9 mouse cellular contexts compared by ENCODE assay signal in genomic region chr2:58711935-58712334, GRCm38 (mm10).
A peak's percentile ranks its signal among the peaks of the same experiment; 100 is the strongest.
DNase-seq lines count a peak whose midpoint lies in the region; ATAC-seq and TF ChIP-seq lines count a peak whose summit lies in the region.
"Had no signal": no experiment of that assay in that cellular context is flagged by ENCODE, and none has a peak within 500 bp of the region (broad histone marks: within the 10 kb centered on the region; RNA-seq: fewer than 3 reads in every experiment).

No protein-coding gene starts in this region.

- peak; percentile 74 to 76 for DNase-seq in cerebellum, postnatal 14 days
- DNase-seq in cerebellum, adult 8-10 months: no peak
- peak; percentile 51 for DNase-seq in 3T3-L1 (ENCODE audit: low read depth, low spot score)
- peak; percentile 75 for DNase-seq in gastrocnemius, adult 2 months
- DNase-seq in liver, embryonic 14.5 days (ENCODE audit: low read depth in 3 of 3, low spot score in 3 of 3): peak; percentile 18 to 24 (median 20)
- peak; percentile 21 for DNase-seq in right cerebral cortex, postnatal 4 days
- DNase-seq in thymus, postnatal 4 days: no peak

- no peak overlapping the region for H3K4me2 ChIP-seq in intestine, embryonic 16.5 days (ENCODE audit: low read depth, low read length)
- no peak overlapping the region for H3K4me2 ChIP-seq in liver, embryonic 14.5 days (ENCODE audit: low read depth)

- intact Hi-C loops in gastrocnemius, adult 2 months (cut with DNase I): no loop called here

- no peak overlapping the region for H3K9ac ChIP-seq in intestine, embryonic 16.5 days (ENCODE audit: low read depth, low read length)
- no peak overlapping the region for H3K9ac ChIP-seq in liver, embryonic 14.5 days (replicated peaks)

- H3K9me3 ChIP-seq in intestine, embryonic 16.5 days (ENCODE audit: control insufficient read depth, low read length): no peaks in the 10 kb centered on the region
- no peaks in the 10 kb centered on the region for H3K9me3 ChIP-seq in liver, embryonic 14.5 days (ENCODE audit: control insufficient read depth, low read length)

- no peaks in the 10 kb centered on the region for H3K36me3 ChIP-seq in intestine, embryonic 16.5 days (ENCODE audit: control insufficient read depth, insufficient read depth, low read length)
- no peaks in the 10 kb centered on the region for H3K36me3 ChIP-seq in liver, embryonic 14.5 days (replicated peaks; ENCODE audit: control insufficient read depth, insufficient read depth, low read depth)

- WGBS in intestine, embryonic 16.5 days: 47% methylated on average over 5 of the region's 5 CpGs
- WGBS in liver, embryonic 14.5 days (ENCODE audit: insufficient replicate concordance): 42% methylated on average over 5 of the region's 5 CpGs

- TF ChIP-seq EP300 in liver, embryonic 14.5 days (IDR thresholded peaks at IDR 0.05; ENCODE audit: low read depth): no peak

- peak overlapping the region; percentile 79 for H3K27ac ChIP-seq in gastrocnemius, adult 2 months
- no peak overlapping the region for H3K27ac ChIP-seq in intestine, embryonic 16.5 days (ENCODE audit: low read length)
- H3K27ac ChIP-seq in liver, embryonic 14.5 days: no peak overlapping the region
- H3K27ac ChIP-seq: macrophage had no signal

- no peak for TF ChIP-seq CTCF in gastrocnemius, adult 2 months (IDR thresholded peaks at IDR 0.05)
- no peak for TF ChIP-seq CTCF in liver, embryonic 14.5 days (IDR thresholded peaks at IDR 0.05; ENCODE audit: low read depth)

- no peak overlapping the region for H3K4me3 ChIP-seq in gastrocnemius, adult 2 months
- no peak overlapping the region for H3K4me3 ChIP-seq in intestine, embryonic 16.5 days (ENCODE audit: low read length)
- no peak overlapping the region for H3K4me3 ChIP-seq in liver, embryonic 14.5 days (ENCODE audit: insufficient read depth in 1 of 2, low read depth in 2 of 2, low read length in 2 of 2)

- H3K27me3 ChIP-seq in intestine, embryonic 16.5 days (replicated peaks; ENCODE audit: control insufficient read depth, insufficient read depth, low read length): no peaks in the 10 kb centered on the region
- no peaks in the 10 kb centered on the region for H3K27me3 ChIP-seq in liver, embryonic 14.5 days (ENCODE audit: control insufficient read depth, insufficient read depth, low read length)

- peak; percentile 67 for ATAC-seq in intestine, embryonic 16.5 days
- ATAC-seq in liver, embryonic 14.5 days (ENCODE audit: insufficient read depth): peak; percentile 47; the same call in 1 of the 2 replicates

- H3K4me1 ChIP-seq in intestine, embryonic 16.5 days (ENCODE audit: control insufficient read depth, insufficient read depth, low read length): no peaks in the 10 kb centered on the region
- 0 out of 4 replicates have a peak, but pooled peaks cover 0 to 3% of the 10 kb centered on the region in 2 experiments for H3K4me1 ChIP-seq in liver, embryonic 14.5 days (replicated peaks; ENCODE audit: control insufficient read depth in 2 of 2, insufficient read depth in 2 of 2, low read length in 1 of 2)

Comparison
In these comparisons a context has a peak if more than half of its experiments do, and no peak if none do; other contexts are left out.
1. DNase-seq: peak in cerebellum, postnatal 14 days (2 of 2), 3T3-L1 (single experiment), gastrocnemius, adult 2 months (single experiment), liver, embryonic 14.5 days (3 of 3) and right cerebral cortex, postnatal 4 days (single experiment); none in cerebellum, adult 8-10 months (single experiment) and thymus, postnatal 4 days (single experiment).